Mouse (Mus musculus) megakaryocyte, embryonic 14.5 days (primary cell): Measurements from ENCODE around the gene Gm10322.

Experiments
- FLI1 ChIP-seq: IDR thresholded peaks from 2 replicates; pipeline ENCODE4 v1.6.1; 2012; ENCODE audit warnings: low read length, inconsistent platforms, mixed read lengths
- GATA1 ChIP-seq: IDR thresholded peaks from 3 replicates; pipeline ENCODE4 v1.6.1; 2012; ENCODE audit warnings: mixed read lengths, low read length, inconsistent platforms, borderline replicate concordance

DNA sequence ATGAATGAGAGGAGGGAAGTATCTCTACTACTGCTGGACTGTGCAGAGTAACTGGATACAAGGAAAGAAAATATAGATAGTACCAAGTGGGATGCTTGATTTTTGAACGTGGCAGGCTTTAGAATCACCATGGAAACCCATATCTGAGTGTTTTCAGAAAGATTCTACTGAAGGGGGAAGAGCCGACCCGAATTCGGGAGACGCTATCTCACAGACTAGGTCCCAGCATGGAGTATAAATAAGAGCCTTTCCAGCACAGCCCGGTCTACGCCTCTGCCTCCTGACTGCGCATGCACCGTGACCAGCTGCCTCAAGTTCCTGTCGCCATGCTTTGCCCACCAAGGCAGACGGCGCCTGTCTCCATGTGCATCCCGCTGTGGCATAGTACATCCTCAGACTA lies 48.9 kb upstream of the Gm10322 start:
- no peak for TF ChIP-seq GATA1
- no peak for TF ChIP-seq FLI1
